Mouse (Mus musculus): ENCODE measurements around the gene Tbx2.

- TF ChIP-seq E2F4 (IDR thresholded peaks at IDR 0.05; ENCODE audit: borderline replicate concordance, low read depth, low read length) (no peak), CTCF (IDR thresholded peaks at IDR 0.05 in 2 of 3, conservative IDR thresholded peaks at IDR 0.05 in 1 of 3; ENCODE audit: control insufficient read depth in 1 of 3, insufficient read depth in 1 of 3, low read depth in 2 of 3, low read length in 3 of 3, poor library complexity in 1 of 3, severe bottlenecking in 1 of 3) (no peak), GATA1 (IDR thresholded peaks at IDR 0.05; ENCODE audit: low read depth, low read length) (no peak), EP300 (IDR thresholded peaks at IDR 0.05; ENCODE audit: low read depth in 1 of 2, low read length in 2 of 2) (no peak), UBTF (IDR thresholded peaks at IDR 0.05; ENCODE audit: borderline replicate concordance, insufficient read depth, low read depth, low read length) (no peak), USF1 (IDR thresholded peaks at IDR 0.05; ENCODE audit: low read depth, low read length) (no peak), POLR2A (IDR thresholded peaks at IDR 0.05; ENCODE audit: control insufficient read depth in 1 of 2, insufficient read depth in 1 of 2, low read depth in 1 of 2, low read length in 2 of 2, poor library complexity in 1 of 2) (no peak), USF2 (IDR thresholded peaks at IDR 0.05; ENCODE audit: borderline replicate concordance in 1 of 2, insufficient read depth in 1 of 2, low read depth in 1 of 2, low read length in 2 of 2) (no peak)
Observed at GRCm38 (mm10) chr11:85837291-85837647, 4.9 kb downstream of the Tbx2 start.

Data from MEL (cell line).